Mouse (Mus musculus): ENCODE results near the gene Slc6a2.

DNA sequence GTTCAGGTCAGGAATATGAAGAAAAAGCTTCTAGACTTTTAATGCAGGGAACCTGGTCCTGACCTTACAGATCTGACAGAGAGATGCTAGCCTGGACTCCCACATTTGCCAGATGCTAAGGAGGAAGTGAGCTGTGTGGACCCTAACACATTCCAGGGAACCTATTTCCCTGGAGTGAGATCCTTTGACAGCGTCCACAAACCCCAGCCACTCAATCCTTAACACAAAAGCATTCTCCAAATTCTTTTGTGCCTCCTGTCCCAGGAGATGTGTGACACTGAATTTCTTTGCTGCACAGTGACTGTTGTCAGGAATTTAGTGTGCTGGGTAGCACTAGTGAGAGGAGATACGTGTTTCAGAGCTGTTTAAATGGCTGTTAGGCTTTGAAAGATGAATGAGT is 79.0 kb downstream of the Slc6a2 start:
- TF ChIP-seq GATA1 (IDR thresholded peaks at IDR 0.05; ENCODE audit: borderline replicate concordance, low read length) (no peak), CTCF (IDR thresholded peaks at IDR 0.05; ENCODE audit: low read depth, low read length) (no peak), TAL1 (conservative IDR thresholded peaks at IDR 0.05; ENCODE audit: low read depth, low read length) (no peak), POLR2AphosphoS5 (IDR thresholded peaks at IDR 0.05; ENCODE audit: insufficient replicate concordance, low read depth, low read length) (no peak), GATA2 (IDR thresholded peaks at IDR 0.05; ENCODE audit: borderline replicate concordance, low read depth, low read length) (no peak)
